Comparison of ENCODE assay signal across 12 mouse cellular contexts in genomic region chr11:114826686-114827085, GRCm38 (mm10). TPM values are rescaled to one million over a fixed set of nuclear protein-coding genes. Genes with fewer than 3 reads are reported as not detected.
A peak's percentile ranks its signal among the peaks of the same experiment; 100 is the strongest.
DNase-seq lines count a peak whose midpoint lies in the region; ATAC-seq and TF ChIP-seq lines count a peak whose summit lies in the region.
"Had no signal": no experiment of that assay in that cellular context is flagged by ENCODE, and none has a peak within 500 bp of the region (broad histone marks: within the 10 kb centered on the region; RNA-seq: fewer than 3 reads in every experiment).

No protein-coding gene starts in this region.

- 31% methylated on average over 5 of the region's 5 CpGs for WGBS in lung, embryonic 15.5 days
- 57% methylated on average over 5 of the region's 5 CpGs for WGBS in intestine, embryonic 15.5 days
- WGBS in stomach, postnatal 0 days: 39% methylated on average over 5 of the region's 5 CpGs

- H3K9me3 ChIP-seq in lung, embryonic 15.5 days: no peaks in the 10 kb centered on the region
- H3K9me3 ChIP-seq in intestine, embryonic 15.5 days: no peaks in the 10 kb centered on the region
- H3K9me3 ChIP-seq in stomach, postnatal 0 days (ENCODE audit: control insufficient read depth, low read length): no peaks in the 10 kb centered on the region
- H3K9me3 ChIP-seq: midbrain, embryonic 10.5 days had no signal

- no peak overlapping the region for H3K4me2 ChIP-seq in lung, embryonic 15.5 days
- H3K4me2 ChIP-seq in intestine, embryonic 15.5 days (replicated peaks): no peak overlapping the region
- no peak overlapping the region for H3K4me2 ChIP-seq in stomach, postnatal 0 days (replicated peaks; ENCODE audit: low read depth)

- no peaks in the 10 kb centered on the region for H3K36me3 ChIP-seq in lung, embryonic 15.5 days
- H3K36me3 ChIP-seq in intestine, embryonic 15.5 days: no peaks in the 10 kb centered on the region
- H3K36me3 ChIP-seq in stomach, postnatal 0 days (ENCODE audit: control insufficient read depth, insufficient read depth, low read length): no peaks in the 10 kb centered on the region
- H3K36me3 ChIP-seq: midbrain, embryonic 10.5 days had no signal

- no peak for ATAC-seq in lung, embryonic 15.5 days (ENCODE audit: borderline replicate concordance, extremely low read depth, low FRiP score, low TSS enrichment)
- peak; percentile 31 for ATAC-seq in intestine, embryonic 15.5 days
- peak; percentile 72 for ATAC-seq in stomach, postnatal 0 days (ENCODE audit: low FRiP score, low TSS enrichment)

- H3K4me1 ChIP-seq in lung, embryonic 15.5 days: peaks cover 53% of the 10 kb centered on the region
- peaks cover 31% of the 10 kb centered on the region for H3K4me1 ChIP-seq in intestine, embryonic 15.5 days (replicated peaks)
- peaks cover 9% of the 10 kb centered on the region; the same call in 1 of the 2 replicates for H3K4me1 ChIP-seq in stomach, postnatal 0 days (replicated peaks; ENCODE audit: control insufficient read depth, insufficient read depth)

- no peak overlapping the region for H3K9ac ChIP-seq in lung, embryonic 15.5 days
- H3K9ac ChIP-seq in intestine, embryonic 15.5 days: no peak overlapping the region
- no peak overlapping the region for H3K9ac ChIP-seq in stomach, postnatal 0 days (ENCODE audit: low read length)

- DNase-seq in lung, adult 18-20 months: no peak
- DNase-seq in kidney, postnatal 36 days: peak; percentile 80 to 88
- peak; percentile 67 for DNase-seq in stomach, postnatal 0 days (ENCODE audit: low spot score)
- no peak for DNase-seq in cerebellum, postnatal 25 days
- no peak for DNase-seq in urinary bladder, adult 2 months (ENCODE audit: low spot score)
- DNase-seq: right cerebral cortex, adult 18-20 months had no signal

- no peak for TF ChIP-seq CTCF in stomach, postnatal 0 days (IDR thresholded peaks at IDR 0.05; ENCODE audit: low read depth)

- 0 out of 2 replicates have a peak overlapping the region, but pooled peaks have one; percentile 41 for H3K27ac ChIP-seq in lung, embryonic 15.5 days
- no peak overlapping the region for H3K27ac ChIP-seq in intestine, embryonic 15.5 days
- H3K27ac ChIP-seq in stomach, postnatal 0 days (replicated peaks): no peak overlapping the region
- H3K27ac ChIP-seq: midbrain, embryonic 10.5 days had no signal

- H3K27me3 ChIP-seq in lung, embryonic 15.5 days: no peaks in the 10 kb centered on the region
- no peaks in the 10 kb centered on the region for H3K27me3 ChIP-seq in intestine, embryonic 15.5 days (replicated peaks)
- no peaks in the 10 kb centered on the region for H3K27me3 ChIP-seq in stomach, postnatal 0 days (ENCODE audit: control insufficient read depth, insufficient read depth, low read length)

- H3K4me3 ChIP-seq in lung, embryonic 15.5 days: no peak overlapping the region
- no peak overlapping the region for H3K4me3 ChIP-seq in intestine, embryonic 15.5 days (replicated peaks)
- no peak overlapping the region for H3K4me3 ChIP-seq in stomach, postnatal 0 days (ENCODE audit: low read depth, low read length)
- H3K4me3 ChIP-seq: erythroblast, embryonic 14.5 days; midbrain, embryonic 10.5 days had no signal

- no peak for TF ChIP-seq EP300 in stomach, postnatal 0 days (optimal IDR thresholded peaks at IDR 0.05)

RNA-seq across cellular contexts. Expression of gene Gprc5c, which starts 24.3 kb away (rescaled TPM):
- 35.4 and 36.1 TPM in 2 replicates for polyA plus RNA-seq in lung, embryonic 15.5 days (2015; fragmentation: Nextera tagmentation; extraction: Ambion mirVana)
- polyA plus RNA-seq in intestine, embryonic 15.5 days (2015; fragmentation: Nextera tagmentation; extraction: Ambion mirVana): 15.5 and 16.0 TPM in 2 replicates
- 10.8 and 11.2 TPM in 2 replicates for polyA plus RNA-seq in stomach, postnatal 0 days (2015; fragmentation: Nextera tagmentation; extraction: Ambion mirVana)
- 5.1 and 6.5 TPM in 2 replicates for polyA plus RNA-seq in urinary bladder, adult 2 months (2012; rRNA removed)

RNA-seq across cellular contexts. Expression of gene Gpr142, which starts 28.0 kb away (rescaled TPM):
- not detected in 2 replicates for polyA plus RNA-seq in lung, embryonic 15.5 days (2015; fragmentation: Nextera tagmentation; extraction: Ambion mirVana)
- 0.21 and 0.51 TPM in 2 replicates for polyA plus RNA-seq in intestine, embryonic 15.5 days (2015; fragmentation: Nextera tagmentation; extraction: Ambion mirVana)
- polyA plus RNA-seq in stomach, postnatal 0 days (2015; fragmentation: Nextera tagmentation; extraction: Ambion mirVana): 0.08 TPM in 1 of 2 replicates, not detected in the other
- polyA plus RNA-seq in urinary bladder, adult 2 months (2012; rRNA removed): not detected in 2 replicates
- polyA plus RNA-seq: erythroblast, embryonic 14.5 days; intestine, embryonic 14.5 days; neural tube, embryonic 11.5 days had no signal

RNA-seq across cellular contexts. Expression of gene Btbd17, which starts 30.9 kb away (rescaled TPM):
- 0.71 and 1.1 TPM in 2 replicates for polyA plus RNA-seq in lung, embryonic 15.5 days (2015; fragmentation: Nextera tagmentation; extraction: Ambion mirVana)
- 1.4 and 1.5 TPM in 2 replicates for polyA plus RNA-seq in intestine, embryonic 15.5 days (2015; fragmentation: Nextera tagmentation; extraction: Ambion mirVana)
- 0.44 and 0.74 TPM in 2 replicates for polyA plus RNA-seq in stomach, postnatal 0 days (2015; fragmentation: Nextera tagmentation; extraction: Ambion mirVana)
- 0.15 and 0.22 TPM in 2 replicates for polyA plus RNA-seq in urinary bladder, adult 2 months (2012; rRNA removed)
- polyA plus RNA-seq: erythroblast, embryonic 14.5 days had no signal

Comparison
In these comparisons a context has a peak if more than half of its experiments do, and no peak if none do; other contexts are left out.
1. DNase-seq: peak in kidney, postnatal 36 days (2 of 2) and stomach, postnatal 0 days (single experiment); none in lung, adult 18-20 months (0 of 2), cerebellum, postnatal 25 days (0 of 2) and urinary bladder, adult 2 months (single experiment).